Mouse (Mus musculus) lung, postnatal 0 days (tissue): Measurements from ENCODE around the gene Mapk1ip1. TPM values are rescaled to one million over a fixed set of nuclear protein-coding genes. Genes with fewer than 3 reads are reported as not detected.

Source experiments
- ATAC-seq: fragments of 200-750 bp; cut with Nextera tagmentation; 2 replicates; pipeline ENCODE4 v1.8.0; 2017; ENCODE audit warnings: moderate library complexity
- DNase-seq: peaks from one replicate; pipeline ENCODE4 v3.0.0-alpha.2; 2016; ENCODE audit warnings: low spot score
- H3K27ac ChIP-seq: fragments of 300-500 bp; sonication (generic); 2 replicates; pipeline ENCODE4 v1.5.1; 2014; ENCODE audit warnings: antibody characterized with exemption, mild to moderate bottlenecking, low read length, mixed read lengths
- H3K27me3 ChIP-seq: fragments of 300-500 bp; sonication (generic); replicated peaks from 2 replicates; pipeline ENCODE4 v1.6.1; 2014; ENCODE audit warnings: low read length, mixed read lengths; ENCODE audit not compliant: insufficient read depth
- H3K36me3 ChIP-seq: fragments of 300-500 bp; sonication (generic); 2 replicates; pipeline ENCODE4 v1.6.1; 2014; ENCODE audit warnings: low read length, mixed read lengths; ENCODE audit not compliant: insufficient read depth
- H3K4me1 ChIP-seq: fragments of 300-500 bp; sonication (generic); 2 replicates; pipeline ENCODE4 v1.6.1; 2014; ENCODE audit warnings: antibody characterized with exemption, low read depth, low read length, mixed read lengths; ENCODE audit not compliant: insufficient read depth
- H3K4me2 ChIP-seq: fragments of 300-500 bp; sonication (generic); replicated peaks from 2 replicates; pipeline ENCODE4 v1.6.1; 2014; ENCODE audit warnings: low read depth, mild to moderate bottlenecking, low read length, moderate library complexity, mixed read lengths
- H3K4me3 ChIP-seq: fragments of 300-500 bp; sonication (generic); 2 replicates; pipeline ENCODE4 v1.5.1; 2014; ENCODE audit warnings: low read depth, low read length
- H3K9ac ChIP-seq: fragments of 300-500 bp; sonication (generic); replicated peaks from 2 replicates; pipeline ENCODE4 v1.6.1; 2014; ENCODE audit warnings: low read depth, mild to moderate bottlenecking
- H3K9me3 ChIP-seq: fragments of 300-500 bp; sonication (generic); 2 replicates; pipeline ENCODE4 v1.6.1; 2016; ENCODE audit warnings: low read length, mixed read lengths
- CTCF ChIP-seq: IDR thresholded peaks from 2 replicates; pipeline ENCODE4 v1.5.1; 2016; ENCODE audit warnings: antibody characterized with exemption, mild to moderate bottlenecking
- EP300 ChIP-seq: IDR thresholded peaks from 2 replicates; pipeline ENCODE4 v1.6.1; 2016; ENCODE audit warnings: antibody characterized with exemption, mild to moderate bottlenecking, control low read depth
- WGBS: fragments of 180-500 bp; shearing (Covaris S2); extraction: QIAGEN DNeasy Blood & Tissue Kit; methylation state at CpG from one replicate; pipeline ENCODE4 v1.1.7; 2014; 5-methylcytosine and 5-hydroxymethylcytosine counted together
- polyA plus RNA-seq: library from polyadenylated mRNA; unstranded; fragments of >200 nt; fragmentation: Nextera tagmentation; extraction: Ambion mirVana; gene quantifications from 2 replicates; pipeline ENCODE4 v1.2.1, GENCODE M21; 2015

Gene Mapk1ip1
- polyA plus RNA-seq, 1 experiment from 2014 or later = 15.0 TPM

DNA sequence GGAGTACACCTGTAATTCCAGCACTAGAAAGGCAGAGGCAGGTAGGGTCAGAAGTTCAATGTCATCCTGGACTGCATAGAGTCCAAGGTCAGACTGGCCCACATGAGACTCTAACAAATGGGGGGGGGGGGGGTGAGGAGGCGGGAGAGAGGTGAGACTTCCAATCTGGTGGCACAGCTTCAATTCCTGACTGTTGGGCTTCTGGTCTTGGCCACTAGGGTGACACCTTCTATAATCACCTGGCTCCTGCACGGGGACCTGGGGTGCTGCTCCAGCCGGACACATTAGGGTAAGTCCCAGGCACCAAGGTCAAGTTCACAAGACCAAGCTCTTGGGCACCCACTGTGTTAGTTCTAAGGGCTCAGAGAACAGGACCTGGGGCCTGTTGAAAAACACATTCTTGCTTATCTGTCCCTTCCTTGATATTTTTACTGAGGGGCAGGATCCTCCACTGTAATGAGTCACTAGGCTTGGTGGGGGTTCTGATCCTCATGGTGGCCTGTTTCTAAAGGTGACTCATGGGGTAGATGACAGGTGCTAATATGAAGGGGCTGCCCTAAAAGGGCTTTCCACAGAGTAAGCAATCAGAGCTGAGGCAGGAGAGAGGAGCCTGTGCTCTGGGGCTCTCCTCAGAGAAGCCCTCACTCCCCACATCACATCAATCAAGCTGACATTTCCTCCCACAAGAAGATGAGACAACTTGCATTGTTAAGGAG is 4.5 kb downstream of the Mapk1ip1 start:
- no peak overlapping the region for H3K4me3 ChIP-seq
- H3K9ac ChIP-seq = no peak overlapping the region
- H3K36me3 ChIP-seq = 0 out of 2 replicates have a peak, but pooled peaks cover 1% of the 10 kb centered on the region
- H3K4me1 ChIP-seq = peaks cover 14% of the 10 kb centered on the region
- DNase-seq (no peak), ATAC-seq (no peak)
- no peak overlapping the region for H3K27ac ChIP-seq
- 76% methylated on average over 2 of the region's 3 CpGs for WGBS
- H3K9me3 ChIP-seq = no peaks in the 10 kb centered on the region
- no peaks in the 10 kb centered on the region for H3K27me3 ChIP-seq
- H3K4me2 ChIP-seq = no peak overlapping the region
- TF ChIP-seq CTCF = 0 out of 2 replicates have a peak, but pooled peaks have one; percentile 7
- TF ChIP-seq EP300 = no peak

DNA sequence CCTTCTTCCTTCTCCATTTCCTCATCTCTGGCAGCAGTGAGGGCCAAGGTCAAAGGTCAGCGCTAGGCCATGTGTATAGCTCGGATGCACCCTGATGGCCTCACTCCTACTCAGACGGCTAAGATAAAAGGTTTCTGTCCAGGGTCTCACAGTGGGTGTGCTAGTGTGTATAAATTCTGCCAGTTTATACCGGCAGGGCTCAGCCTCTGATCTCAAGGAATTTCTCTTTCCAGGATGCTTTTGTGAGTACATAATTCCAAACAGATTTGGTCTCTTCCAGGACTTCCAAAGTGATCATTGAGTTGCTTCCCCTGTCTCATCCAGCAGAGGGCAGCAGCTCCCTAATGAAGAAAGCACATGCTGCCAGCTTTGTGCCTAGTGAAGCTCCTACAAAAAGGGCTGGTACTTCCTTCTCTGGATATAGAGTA is 5.5 kb downstream of the Mapk1ip1 start:
- H3K4me3 ChIP-seq = no peak overlapping the region
- 50% methylated on average over 4 of the region's 4 CpGs for WGBS
- no peak overlapping the region for H3K9ac ChIP-seq
- no peak overlapping the region for H3K4me2 ChIP-seq
- peak; percentile 82 for DNase-seq
- no peaks in the 10 kb centered on the region for H3K27me3 ChIP-seq
- ATAC-seq = peak; percentile 36; the same call in 1 of the 2 replicates
- H3K36me3 ChIP-seq = 0 out of 2 replicates have a peak, but pooled peaks cover 4% of the 10 kb centered on the region
- H3K9me3 ChIP-seq = no peaks in the 10 kb centered on the region
- TF ChIP-seq CTCF (peak; percentile 85), EP300 (no peak)
- H3K4me1 ChIP-seq = peaks cover 14% of the 10 kb centered on the region
- no peak overlapping the region for H3K27ac ChIP-seq

DNA sequence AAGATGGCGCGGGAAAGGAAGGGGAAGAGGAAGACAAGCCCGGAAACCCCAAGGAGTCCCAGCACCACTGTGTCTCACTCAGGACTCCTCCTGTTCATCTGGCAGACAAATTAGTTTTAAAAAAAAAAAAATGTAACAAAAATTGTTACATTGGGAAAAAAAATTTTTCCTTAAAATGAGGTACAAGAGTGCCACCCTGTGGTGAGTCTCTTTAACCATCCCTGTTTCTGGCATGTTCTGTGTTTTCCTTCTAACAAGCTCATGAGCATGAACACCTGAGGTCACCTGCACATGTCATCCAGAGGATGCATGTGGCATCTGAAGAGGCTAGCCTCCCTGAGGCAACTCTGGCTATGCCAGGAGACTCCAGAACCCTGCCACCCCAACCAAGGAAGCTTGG is 11.0 kb downstream of the Mapk1ip1 start:
- Histone ChIP-seq H3K27ac (no peak overlapping the region), H3K36me3 (0 out of 2 replicates have a peak, but pooled peaks cover 4% of the 10 kb centered on the region), H3K4me3 (no peak overlapping the region), H3K4me2 (no peak overlapping the region), H3K9me3 (no peaks in the 10 kb centered on the region), H3K27me3 (no peaks in the 10 kb centered on the region), H3K9ac (no peak overlapping the region), H3K4me1 (no peaks in the 10 kb centered on the region)
- no peak for DNase-seq
- no peak for TF ChIP-seq EP300
- peak; percentile 36 for TF ChIP-seq CTCF
- WGBS = 94% methylated on average over 3 of the region's 3 CpGs
- ATAC-seq = no peak

DNA sequence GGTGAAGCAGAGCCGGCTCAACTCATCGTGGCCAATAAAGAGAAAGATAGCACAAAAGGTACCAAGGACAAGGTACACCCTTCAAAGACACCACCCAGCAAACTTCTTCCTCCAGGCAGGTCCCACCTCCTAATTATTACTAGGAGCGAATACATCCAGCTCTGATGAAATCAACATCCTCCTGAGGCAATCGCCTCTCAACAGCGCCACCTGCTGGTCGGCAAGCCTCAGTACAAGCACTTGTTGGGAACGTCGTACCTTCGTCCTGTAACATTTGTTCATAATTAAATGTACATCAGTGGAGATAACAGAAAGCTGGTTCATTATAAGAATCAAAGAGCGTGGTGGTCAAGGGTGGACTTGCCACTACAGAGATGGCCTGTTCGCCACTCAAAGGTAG is 18.3 kb downstream of the Mapk1ip1 start:
- Histone ChIP-seq H3K9me3 (no peaks in the 10 kb centered on the region), H3K27me3 (no peaks in the 10 kb centered on the region), H3K4me1 (no peaks in the 10 kb centered on the region), H3K4me3 (no peak overlapping the region), H3K27ac (no peak overlapping the region), H3K36me3 (no peaks in the 10 kb centered on the region), H3K9ac (no peak overlapping the region), H3K4me2 (no peak overlapping the region)
- 17% methylated on average over 11 of the region's 11 CpGs for WGBS
- no peak; the same call in 1 of the 2 replicates for ATAC-seq
- DNase-seq = peak; percentile 76
- TF ChIP-seq CTCF (peak; percentile 98), EP300 (no peak)

DNA sequence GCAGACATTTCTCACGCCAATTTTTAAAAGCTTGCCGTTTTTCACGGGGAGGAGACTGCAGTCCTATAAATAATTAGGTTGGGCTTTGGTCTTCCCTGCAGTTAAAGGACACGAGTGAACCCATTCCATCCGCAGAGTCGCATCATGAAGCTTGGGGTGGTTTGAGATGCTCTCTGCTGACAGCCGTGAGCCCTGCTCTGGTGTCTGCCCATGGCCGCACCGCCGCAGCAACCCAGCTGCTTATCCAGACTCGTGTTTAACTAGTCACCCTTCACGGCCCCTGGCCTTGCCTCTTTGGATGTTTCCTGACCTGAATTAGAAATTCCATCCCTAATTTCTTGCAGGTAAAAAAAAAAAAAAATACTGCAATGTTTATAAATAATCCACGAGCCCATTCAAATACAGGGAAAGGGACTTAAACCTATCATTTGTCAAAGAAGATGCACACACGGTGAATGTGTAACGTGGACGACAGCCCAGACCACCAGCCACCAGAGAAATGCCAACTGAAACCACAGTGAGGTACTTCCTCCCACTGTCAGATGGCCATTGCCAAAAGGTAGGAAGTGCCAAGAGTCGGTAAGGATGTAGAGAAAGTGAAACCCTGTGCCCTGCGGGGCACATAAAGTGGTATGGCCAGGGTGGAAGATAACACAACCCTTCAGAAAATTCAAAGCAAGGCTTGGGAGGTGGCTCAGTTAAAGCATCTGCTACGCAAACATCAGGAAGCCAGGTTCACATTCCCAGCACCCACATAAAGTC is 20.9 kb downstream of the Mapk1ip1 start:
- Histone ChIP-seq H3K4me2 (no peak overlapping the region), H3K27ac (no peak overlapping the region), H3K36me3 (no peaks in the 10 kb centered on the region), H3K9ac (no peak overlapping the region), H3K4me1 (no peaks in the 10 kb centered on the region), H3K9me3 (no peaks in the 10 kb centered on the region), H3K27me3 (no peaks in the 10 kb centered on the region), H3K4me3 (no peak overlapping the region)
- ATAC-seq (no peak), DNase-seq (no peak)
- WGBS = 74% methylated on average over 19 of the region's 19 CpGs
- no peak for TF ChIP-seq CTCF
- no peak for TF ChIP-seq EP300

DNA sequence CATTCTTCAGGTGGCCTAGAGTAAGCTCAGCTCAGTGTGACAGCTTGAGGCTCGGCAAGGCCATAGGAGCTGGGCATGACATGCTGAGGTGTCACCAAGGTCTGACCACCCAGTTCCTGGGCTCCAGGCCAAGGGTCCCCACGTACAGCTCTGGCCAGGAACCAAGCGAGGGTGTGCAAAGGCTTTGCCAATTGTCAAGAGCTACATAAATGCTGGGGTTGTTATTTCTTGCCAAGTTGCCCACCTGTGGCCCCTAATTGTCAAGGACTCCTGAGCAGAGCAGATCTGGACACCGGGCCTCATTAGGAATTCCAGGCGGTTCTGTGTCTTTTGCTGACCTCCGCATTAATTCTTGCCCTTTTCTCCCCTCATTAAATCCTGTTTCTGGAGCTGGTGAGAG is 21.6 kb downstream of the Mapk1ip1 start:
- Histone ChIP-seq H3K27me3 (no peaks in the 10 kb centered on the region), H3K4me2 (no peak overlapping the region), H3K27ac (no peak overlapping the region), H3K4me3 (no peak overlapping the region), H3K9me3 (no peaks in the 10 kb centered on the region), H3K36me3 (no peaks in the 10 kb centered on the region), H3K4me1 (no peaks in the 10 kb centered on the region), H3K9ac (no peak overlapping the region)
- TF ChIP-seq CTCF (no peak), EP300 (no peak)
- WGBS = 66% methylated on average over 6 of the region's 6 CpGs
- ATAC-seq = no peak
- no peak for DNase-seq
